Mouse (Mus musculus) erythroblast, adult 5-6 weeks (primary cell): ENCODE measurements around the gene Etl4. TPM values are rescaled to one million over a fixed set of nuclear protein-coding genes. Genes with fewer than 3 reads are reported as not detected.
"Not testable (repeated sequence)": the region's sequence is repeated elsewhere in the genome, so short reads cannot be mapped to it uniquely, and the experiment has no call there.

ENCODE experiments used
- ATAC-seq: replicated peaks from 2 replicates; pipeline ENCODE4 v1.8.0; 2016; ENCODE audit warnings: moderate number of reproducible peaks, mild to moderate bottlenecking, moderate TSS enrichment, inconsistent platforms; ENCODE audit not compliant: poor library complexity, low FRiP score, severe bottlenecking
- total RNA-seq, 2 experiments: library from RNA; stranded (forward) in 1 of 2; stranded (reverse) in 1 of 2; fragments of 150-400 nt in 1 of 2; fragments of 200-764, 138-1000 nt in 1 of 2; gene quantifications; 2 replicates each; pipeline versions ENCODE4 v1.2.3 to v1.2.4; 2015 to 2017; ENCODE audit warnings: low replicate concordance in 2 of 2

Gene Etl4
- total RNA-seq, 2 experiments from 2014 or later: 0.34 TPM; not detected in 1

GRCm38 (mm10) chr2:20290982-20291740 is 381.6 kb downstream of the Etl4 start:
- ATAC-seq: no peak

GRCm38 (mm10) chr2:20291741-20292110 is 382.1 kb downstream of the Etl4 start:
- no peak for ATAC-seq

- ATAC-seq: no peak
Observed at GRCm38 (mm10) chr2:20293336-20293735, 383.8 kb downstream of the Etl4 start.

GRCm38 (mm10) chr2:20294596-20294995 is 385.0 kb downstream of the Etl4 start:
- ATAC-seq: no peak

- ATAC-seq: no peak
Observed at GRCm38 (mm10) chr2:20302517-20302916, 392.9 kb downstream of the Etl4 start.

GRCm38 (mm10) chr2:20324954-20325353 is 415.4 kb downstream of the Etl4 start:
- ATAC-seq: no peak

GRCm38 (mm10) chr2:20336176-20336575 is 426.6 kb downstream of the Etl4 start:
- no peak for ATAC-seq

- ATAC-seq: no peak
Observed at GRCm38 (mm10) chr2:20339016-20339734, 429.6 kb downstream of the Etl4 start.

- no peak for ATAC-seq
Observed at GRCm38 (mm10) chr2:20339919-20340318, 430.3 kb downstream of the Etl4 start.

GRCm38 (mm10) chr2:20346873-20347272 is 437.3 kb downstream of the Etl4 start:
- ATAC-seq: no peak

- ATAC-seq: no peak
Observed at GRCm38 (mm10) chr2:20349268-20349667, 439.7 kb downstream of the Etl4 start.

- ATAC-seq: no peak
Observed at GRCm38 (mm10) chr2:20352796-20353195, 443.2 kb downstream of the Etl4 start.

GRCm38 (mm10) chr2:20377026-20377425 is 467.4 kb downstream of the Etl4 start:
- ATAC-seq: no peak

- not testable (repeated sequence) for ATAC-seq
Observed at GRCm38 (mm10) chr2:20380874-20381273, 471.3 kb downstream of the Etl4 start.

- ATAC-seq: no peak
Observed at GRCm38 (mm10) chr2:20394083-20394482, 484.5 kb downstream of the Etl4 start.

GRCm38 (mm10) chr2:20396978-20397377 is 487.4 kb downstream of the Etl4 start:
- no peak for ATAC-seq

- ATAC-seq: no peak
Observed at GRCm38 (mm10) chr2:20400556-20400955, 491.0 kb downstream of the Etl4 start.

- no peak for ATAC-seq
Observed at GRCm38 (mm10) chr2:20404395-20404794, 494.8 kb downstream of the Etl4 start.

GRCm38 (mm10) chr2:20407101-20407500 is 497.5 kb downstream of the Etl4 start:
- ATAC-seq: no peak

- ATAC-seq: no peak
Observed at GRCm38 (mm10) chr2:20414856-20415255, 505.3 kb downstream of the Etl4 start.

- ATAC-seq: no peak
Observed at GRCm38 (mm10) chr2:20416934-20417614, 507.5 kb downstream of the Etl4 start.
